Mouse (Mus musculus): ENCODE results near the gene Stat1.

Stat1 gene

GRCm38 (mm10) chr1:52166652-52167220 is 47.5 kb downstream of the Stat1 start:
- no peak for DNase-seq

DNA sequence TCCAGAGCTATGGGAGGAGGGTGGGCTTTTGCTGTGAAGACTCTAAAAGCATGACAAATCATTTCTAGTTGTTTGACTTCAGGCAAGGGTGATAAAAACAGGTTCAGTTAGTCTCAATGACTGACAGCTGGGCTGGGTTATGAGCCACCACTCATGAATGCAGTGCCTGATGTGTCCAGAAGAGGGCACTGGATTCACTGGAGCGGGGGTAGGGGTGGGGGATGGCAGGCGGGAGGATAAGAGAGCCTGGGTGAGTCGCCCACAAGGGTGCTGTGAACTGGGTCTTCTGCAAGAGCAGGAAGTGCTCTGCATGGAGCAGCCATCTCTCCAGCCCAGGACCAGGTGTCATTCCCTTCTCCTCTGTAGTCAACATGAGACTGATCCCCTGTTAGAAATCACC is 50.8 kb downstream of the Stat1 start:
- DNase-seq = peak; percentile 81

GRCm38 (mm10) chr1:52170747-52171146 is 51.5 kb downstream of the Stat1 start:
- no peak for DNase-seq

DNA sequence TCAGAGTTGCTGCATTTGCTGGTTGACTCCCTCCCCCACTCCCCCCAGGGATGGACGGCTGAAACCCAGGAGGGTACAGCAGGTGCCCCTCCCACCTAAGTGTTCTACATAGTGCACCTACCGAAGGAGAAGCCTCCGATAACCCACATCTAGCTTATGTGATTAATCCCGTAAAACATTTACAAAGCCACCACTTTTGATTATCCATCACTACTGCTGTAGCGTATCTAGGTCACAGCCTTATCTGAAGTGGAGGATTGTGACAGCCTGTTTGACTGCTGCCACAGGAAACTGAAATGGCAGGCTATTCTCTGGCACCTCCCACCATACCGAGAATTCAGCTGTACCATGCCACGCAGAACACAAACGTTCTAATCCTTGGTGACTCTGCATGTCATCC is 52.0 kb downstream of the Stat1 start:
- DNase-seq = peak; percentile 39

DNA sequence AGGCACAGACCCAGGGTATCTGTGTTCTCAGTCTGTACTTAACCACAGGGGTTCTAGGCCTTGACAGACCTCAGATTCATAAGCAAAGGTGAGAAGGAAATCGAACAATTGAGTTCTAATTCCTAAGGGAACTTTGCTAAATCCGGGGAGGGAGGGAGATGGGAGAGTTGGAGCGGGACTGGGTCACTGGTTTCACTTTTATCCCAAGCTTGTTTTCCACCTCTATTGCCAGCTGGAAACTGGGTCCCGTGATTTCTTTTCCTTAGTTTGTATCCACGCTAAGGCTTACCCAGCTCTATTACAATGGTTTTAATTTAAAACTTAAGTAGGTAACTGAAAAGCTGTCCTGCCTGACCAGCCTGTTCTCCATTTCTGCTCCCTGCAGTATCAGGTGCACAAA is 56.1 kb downstream of the Stat1 start:
- DNase-seq = no peak

DNA sequence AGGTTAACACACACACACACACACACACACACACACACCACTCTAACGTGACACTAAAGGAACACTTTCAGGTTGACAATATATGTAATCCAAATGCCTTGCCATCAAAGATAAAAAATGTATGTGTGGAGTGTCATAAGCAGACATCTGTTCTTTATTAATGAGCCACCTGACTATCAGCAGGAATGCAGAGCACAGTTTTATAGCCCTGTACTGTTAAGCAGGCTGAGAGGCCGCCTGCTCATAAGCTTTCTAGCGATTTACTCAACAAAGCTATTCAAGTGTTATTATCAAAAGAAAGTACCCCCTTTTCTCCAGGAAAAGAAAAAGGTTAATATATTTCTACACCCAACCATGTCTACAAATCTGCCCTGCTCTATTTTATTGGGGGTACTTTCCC is 56.7 kb downstream of the Stat1 start:
- DNase-seq = no peak

DNA sequence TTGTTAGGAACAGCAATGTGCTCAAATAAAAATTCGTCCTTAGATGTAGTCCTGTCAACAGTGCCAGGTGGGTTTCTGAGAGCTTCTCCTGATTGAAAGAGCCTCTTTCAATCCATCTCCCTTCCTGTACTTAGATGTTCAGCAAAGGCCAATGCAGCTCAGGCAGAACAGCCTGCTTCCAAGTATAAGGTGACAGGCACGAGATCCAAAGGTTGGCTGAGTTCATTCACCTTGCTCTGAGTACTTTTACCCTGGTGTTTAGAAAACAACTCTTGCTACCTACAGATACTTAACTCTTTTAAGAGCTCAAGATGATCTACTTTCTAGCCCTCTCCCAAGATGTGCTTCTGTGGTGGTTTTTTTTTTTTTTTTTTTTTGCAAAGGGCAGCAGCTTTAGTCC is 57.8 kb downstream of the Stat1 start:
- no peak for DNase-seq

- DNase-seq = no peak
These were observed 60.8 kb downstream of the Stat1 start for GRCm38 (mm10) chr1:52179939-52180568.

DNA sequence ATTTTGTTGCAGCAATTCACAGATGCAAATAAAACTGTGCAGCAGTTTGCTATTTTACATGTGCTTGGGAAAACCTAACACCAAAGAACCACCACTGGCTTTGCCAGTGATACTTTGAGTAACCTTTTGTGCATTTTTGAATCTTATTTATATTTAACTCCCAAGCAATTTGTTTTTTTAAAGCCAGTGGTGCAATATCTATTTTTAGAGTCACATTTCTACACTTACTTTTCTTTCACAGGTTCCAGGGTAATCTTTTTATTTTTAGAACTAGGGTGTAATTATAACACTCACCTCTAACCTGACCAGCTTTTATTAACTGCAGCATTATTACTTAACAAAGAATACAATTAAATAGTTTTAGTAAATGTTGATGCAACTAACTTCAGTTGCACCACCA is 62.8 kb downstream of the Stat1 start:
- no peak for DNase-seq

DNA sequence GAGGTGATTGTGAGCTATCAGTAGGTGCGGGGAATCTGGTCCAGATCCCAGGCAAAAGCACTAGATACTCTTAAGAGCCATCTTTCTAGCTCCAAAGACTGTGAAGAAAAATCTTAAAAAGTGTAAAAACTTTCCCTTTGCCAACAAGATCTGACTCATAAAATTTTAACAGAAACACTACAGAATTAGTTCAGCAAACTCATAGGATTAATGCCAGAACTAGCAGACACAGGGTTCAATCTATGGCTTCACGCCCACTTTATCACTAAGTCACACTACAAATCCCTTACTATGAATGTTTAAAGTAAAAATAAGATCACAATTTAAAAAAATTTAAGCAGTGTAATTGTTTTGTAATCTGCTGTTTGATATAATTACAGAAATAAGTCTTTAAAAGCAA is 63.8 kb downstream of the Stat1 start:
- no peak for DNase-seq

Measured in thymus, postnatal 4 days (tissue).